Mouse (Mus musculus): ENCODE results near the gene Gna15. TPM values are rescaled to one million over a fixed set of nuclear protein-coding genes. Genes with fewer than 3 reads are reported as not detected.

Gene Gna15
- total RNA-seq, 1 experiment from 2014 or later, result 0.61 TPM

DNA sequence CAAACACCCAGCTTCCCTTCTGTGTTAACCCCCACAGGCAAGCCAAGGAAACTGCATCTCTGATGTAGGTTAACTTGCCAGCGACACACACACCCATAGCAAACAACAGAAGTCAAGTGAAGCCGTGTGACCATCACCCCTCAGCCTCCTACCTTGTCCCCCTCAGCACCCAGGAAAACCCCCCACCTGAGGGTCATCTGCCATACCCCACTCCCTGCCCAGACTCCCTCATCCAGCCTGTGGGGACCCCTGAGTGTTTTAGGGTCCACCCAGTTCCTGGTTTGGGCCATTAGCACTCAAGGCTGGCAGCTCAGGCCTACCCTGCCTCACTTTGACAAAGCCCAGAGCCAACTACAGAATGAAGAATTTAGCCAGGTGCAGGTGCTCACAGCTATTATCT lies 58.0 kb downstream of the Gna15 start:
- DNase-seq, result no peak

DNA sequence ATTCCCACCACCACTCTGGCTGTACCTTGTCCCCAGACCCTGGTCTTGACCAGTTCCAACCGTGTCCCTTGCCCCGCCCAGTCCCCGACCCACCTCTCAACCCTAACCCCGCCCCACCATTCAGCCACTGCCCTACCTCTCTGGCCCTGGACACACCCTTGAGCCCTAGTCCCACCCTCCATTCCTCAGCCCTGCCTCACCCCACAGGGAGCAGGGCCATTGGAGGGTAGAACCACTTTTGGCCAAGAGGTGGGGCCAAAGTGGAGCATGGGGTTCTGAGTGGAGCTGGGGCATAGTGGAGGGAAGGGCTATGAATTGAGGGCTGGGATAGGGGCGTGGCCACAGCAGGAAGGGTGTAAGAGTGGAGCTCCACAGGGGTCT lies 58.8 kb downstream of the Gna15 start:
- DNase-seq, result no peak

DNA sequence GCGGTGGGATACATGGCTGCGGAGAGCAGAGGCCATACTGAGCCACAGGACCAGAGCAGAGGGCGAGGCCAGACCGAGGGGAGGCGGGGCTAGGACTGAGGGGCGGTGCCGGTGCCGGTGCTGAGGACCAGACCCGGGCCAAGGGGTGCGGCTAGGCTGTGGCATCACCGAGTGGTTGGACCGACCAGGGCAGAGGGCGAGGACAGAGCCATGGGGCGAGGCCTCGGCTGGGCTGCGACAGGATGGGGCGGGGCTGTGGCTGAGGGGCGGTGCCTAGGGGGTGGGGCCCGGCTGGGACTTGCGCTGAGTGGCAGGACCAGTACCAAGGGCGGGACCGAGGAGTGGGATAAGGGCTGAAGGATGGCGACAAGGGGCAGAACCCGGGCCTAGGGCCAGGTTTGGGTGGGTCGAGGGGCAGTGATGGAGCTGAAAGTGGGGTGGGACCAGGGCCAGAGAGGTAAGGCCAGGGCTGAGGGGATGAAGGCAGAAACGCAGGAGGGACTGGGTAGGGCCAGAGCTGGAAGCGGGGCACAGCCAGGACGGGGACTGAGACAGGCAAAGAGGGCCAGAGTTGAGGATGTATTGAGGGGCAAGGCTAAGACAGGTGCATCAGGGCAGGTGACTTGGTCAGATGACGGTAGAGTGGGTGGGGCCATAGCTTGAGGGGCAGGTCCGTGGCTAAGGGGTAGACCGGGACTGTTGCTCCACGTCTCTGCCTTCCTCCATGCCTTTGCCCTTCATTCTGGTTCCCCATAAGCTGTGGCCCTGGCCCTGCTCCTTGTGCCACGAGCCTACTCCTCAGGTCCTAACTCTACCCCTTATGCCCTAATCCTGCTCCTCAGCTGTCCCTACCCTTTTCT lies 59.4 kb downstream of the Gna15 start:
- peak; percentile 40 for DNase-seq

DNA sequence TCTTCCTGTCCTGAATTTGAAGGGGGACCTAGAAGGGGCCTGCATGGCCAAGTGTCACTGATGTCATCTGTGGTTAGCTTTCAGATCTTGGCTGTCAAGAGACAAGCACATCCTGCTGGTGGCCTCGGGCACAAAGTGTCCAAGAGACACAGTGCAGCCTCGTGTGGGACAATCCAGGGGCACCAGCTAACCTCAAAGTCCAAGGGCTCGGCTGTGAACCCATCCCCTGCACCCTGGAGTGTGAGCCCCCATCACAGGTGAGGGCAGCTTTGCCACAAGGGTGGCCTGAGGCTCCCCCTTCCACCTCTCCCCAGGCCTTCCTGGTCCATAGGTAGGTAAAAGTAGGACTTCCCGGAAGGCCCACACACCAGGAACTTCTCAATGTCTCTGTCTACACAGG lies 60.5 kb downstream of the Gna15 start:
- no peak for DNase-seq

DNA sequence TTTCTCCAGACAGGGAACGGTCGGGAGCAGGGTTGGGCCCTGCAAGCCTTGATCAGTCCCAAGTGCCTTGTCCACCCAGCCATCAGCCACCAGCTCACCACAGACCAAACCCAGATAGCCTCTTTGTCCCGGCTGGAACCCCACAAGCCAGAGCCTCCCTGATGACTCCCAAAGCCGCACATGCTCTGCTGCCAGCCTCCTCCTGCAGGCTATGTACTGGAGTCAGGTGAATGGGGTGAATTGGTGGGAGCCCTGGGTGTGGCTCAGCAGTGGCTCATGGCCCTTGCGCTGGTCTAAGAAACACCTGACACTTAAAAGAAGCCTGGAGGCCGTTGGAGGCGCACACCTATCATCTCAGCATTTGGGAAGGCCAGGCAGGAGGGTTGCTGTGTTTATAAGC lies 61.1 kb downstream of the Gna15 start:
- no peak for DNase-seq

DNA sequence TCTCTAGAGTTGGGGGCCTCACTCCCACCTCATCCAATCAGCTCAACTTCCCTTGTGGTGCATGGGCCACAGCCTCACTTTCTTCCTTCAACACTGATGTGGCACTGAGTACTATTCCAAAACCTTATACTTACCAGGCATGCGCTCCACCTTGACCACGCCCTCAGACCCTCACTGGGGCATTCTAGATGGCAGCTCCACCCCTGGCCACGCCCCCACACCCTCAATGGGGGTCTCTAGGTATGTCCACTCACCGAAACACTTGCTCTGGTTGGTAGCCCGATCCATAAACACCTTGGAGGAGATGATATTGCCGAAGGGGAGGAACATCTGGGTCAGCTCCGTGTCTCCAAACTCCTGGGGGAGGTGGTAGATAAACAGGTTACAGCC lies 61.6 kb downstream of the Gna15 start:
- no peak for DNase-seq

DNA sequence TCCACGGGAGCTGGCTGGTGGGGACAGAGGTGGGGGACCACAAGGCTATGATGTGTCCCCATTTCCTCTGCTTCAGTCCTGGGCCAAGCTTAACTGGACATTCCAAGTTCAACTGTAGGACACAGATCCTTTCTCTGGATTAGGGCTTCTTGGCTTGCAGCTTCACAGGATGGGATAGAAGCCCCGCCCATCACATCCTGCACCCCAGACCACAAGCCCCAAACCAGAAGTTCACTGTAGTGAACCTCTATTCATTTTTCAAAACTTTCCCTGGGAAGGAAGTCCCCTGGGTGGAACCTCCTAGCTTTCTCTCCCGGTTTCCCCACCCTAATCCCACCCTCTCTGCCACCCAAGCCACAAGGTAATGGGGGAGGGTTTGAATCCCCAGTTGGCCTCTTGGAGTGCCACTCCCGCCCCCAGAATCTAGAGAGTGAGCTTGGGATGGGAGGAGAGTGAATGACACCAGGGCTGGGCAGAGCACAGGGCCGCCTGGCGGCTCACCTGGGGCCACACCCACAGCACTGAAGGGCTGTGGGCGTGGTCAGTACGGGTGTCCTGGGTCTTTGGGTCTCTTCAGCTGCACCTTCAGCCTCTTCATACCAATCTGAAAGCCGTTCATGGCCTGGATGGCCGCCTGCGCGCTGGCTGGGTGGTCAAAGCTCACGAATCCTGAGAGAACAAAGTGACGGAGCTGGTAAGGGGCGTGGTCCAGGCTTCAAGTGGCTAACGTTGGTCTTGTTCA lies 62.2 kb downstream of the Gna15 start:
- DNase-seq, result no peak

DNA sequence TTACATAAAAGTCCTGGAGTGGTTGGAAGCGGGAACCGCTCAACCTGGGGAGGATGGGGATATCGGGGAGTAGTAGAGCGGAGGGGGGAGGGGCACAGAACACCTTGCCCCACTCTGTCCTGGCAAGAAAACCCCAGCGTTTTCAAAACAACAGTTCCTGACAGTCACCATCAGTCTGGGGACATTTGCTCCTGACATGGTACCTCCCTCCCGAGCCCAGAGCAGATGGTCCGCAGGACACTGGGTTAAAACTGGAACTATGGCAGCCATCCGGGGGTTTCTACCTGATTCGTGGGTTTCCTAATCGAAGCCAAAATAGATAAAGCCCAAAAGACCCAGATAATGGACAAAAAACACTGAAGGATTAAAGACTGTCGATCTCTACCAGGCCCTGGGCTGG lies 63.1 kb downstream of the Gna15 start:
- no peak for DNase-seq

DNA sequence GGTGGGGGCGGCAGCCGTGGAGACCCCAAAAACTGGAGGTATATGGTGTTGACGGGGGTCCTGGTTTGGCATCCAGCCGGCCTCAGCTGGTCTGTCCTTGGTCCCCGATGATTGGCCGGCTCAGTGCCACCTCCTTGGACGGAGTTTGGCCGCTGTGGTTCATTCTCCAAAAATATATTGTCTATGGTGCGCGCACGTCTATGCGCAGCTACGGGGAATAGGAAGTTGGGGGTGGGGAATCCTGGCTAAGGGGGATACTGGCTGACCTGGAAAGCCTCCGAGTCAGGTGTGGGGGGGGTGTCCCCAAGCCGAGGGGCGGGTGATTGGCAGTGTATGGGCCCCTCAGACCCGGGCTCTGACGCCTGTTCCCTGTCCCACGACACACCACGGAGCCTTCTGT lies 63.6 kb downstream of the Gna15 start:
- no peak for DNase-seq

DNA sequence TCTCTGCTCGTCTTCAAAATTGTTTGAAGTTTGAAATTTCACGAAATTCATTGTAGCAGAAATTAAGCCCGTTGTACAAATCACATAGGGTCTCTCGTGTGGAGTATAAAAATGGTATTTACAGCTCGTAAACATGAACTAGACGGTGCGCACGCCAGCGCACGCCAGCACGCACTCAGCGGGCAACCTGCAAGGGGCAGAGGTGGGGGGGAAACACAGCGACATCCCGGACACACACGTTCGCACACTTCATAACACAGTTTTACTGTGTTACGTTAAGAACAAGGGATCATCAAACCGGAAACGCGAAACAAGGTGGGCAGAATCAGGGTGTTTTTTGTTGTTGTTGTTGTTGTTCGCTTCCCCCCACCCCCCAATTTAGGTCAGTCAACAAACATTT lies 64.6 kb downstream of the Gna15 start:
- no peak for DNase-seq

DNA sequence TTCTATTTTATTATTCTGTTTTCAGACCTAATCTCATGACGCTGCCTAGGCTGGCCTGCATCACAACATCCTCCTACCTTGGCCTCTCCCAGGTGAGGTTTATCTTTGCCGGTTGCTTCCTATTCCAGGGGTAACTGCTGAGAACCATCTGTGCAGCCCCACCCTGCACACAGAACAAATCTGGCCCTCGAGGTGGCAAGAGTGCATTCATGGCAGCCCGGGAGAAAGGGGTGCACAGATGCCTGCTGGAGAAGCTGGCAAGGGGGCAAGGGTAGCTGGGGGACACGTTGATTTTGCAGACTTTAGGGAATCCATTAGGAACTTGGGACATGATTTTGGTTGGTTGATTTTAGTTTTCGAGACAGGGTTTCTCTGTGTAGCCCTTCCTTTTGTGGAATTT lies 65.8 kb downstream of the Gna15 start:
- DNase-seq, result no peak

DNA sequence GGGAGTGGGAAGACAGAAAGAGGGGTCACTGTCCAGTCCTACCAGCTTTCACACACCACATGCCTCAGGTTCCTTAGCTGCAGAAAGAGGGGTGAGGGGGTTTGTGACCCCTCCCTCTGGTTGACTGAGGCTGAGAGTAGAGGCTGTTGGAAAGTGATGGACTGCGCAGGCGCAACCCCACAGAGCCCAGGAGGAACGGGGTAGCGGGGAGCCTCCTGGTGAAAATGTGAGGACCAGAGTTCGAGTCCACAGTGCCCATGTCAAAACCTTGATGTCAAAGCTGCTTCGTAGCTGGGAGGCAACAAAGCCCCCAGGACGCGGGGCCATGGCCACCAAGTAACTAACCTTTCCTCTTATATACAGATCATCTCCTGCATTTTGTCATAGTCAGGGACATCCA lies 66.4 kb downstream of the Gna15 start:
- DNase-seq, result no peak

DNA sequence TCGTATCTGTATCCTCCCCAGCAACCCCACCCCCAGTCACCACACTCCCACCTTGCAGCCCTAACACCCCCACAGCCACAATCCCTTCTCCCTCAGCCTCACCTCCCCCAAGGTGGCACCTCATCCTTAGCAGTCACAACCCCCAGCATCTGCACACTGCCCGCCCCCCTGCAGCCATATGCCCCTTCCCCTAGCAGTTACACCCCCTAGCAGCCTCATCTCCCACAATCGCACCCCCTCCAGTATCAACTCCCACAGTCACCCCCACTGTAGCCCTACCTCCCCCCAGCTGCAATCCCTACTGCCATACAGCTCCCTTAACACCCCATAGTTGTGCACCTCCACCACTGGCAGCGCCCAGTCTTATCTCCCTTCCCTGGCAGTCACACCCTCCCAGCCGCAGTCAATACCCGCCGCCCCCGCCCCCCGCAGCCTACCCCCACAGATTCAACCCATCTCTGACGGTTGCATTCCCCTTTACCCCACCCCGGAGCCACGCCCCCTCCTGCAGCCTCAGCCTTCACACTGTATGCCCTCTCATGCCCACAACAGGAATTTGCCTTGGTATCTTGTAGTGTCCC lies 67.0 kb downstream of the Gna15 start:
- DNase-seq, result no peak

DNA sequence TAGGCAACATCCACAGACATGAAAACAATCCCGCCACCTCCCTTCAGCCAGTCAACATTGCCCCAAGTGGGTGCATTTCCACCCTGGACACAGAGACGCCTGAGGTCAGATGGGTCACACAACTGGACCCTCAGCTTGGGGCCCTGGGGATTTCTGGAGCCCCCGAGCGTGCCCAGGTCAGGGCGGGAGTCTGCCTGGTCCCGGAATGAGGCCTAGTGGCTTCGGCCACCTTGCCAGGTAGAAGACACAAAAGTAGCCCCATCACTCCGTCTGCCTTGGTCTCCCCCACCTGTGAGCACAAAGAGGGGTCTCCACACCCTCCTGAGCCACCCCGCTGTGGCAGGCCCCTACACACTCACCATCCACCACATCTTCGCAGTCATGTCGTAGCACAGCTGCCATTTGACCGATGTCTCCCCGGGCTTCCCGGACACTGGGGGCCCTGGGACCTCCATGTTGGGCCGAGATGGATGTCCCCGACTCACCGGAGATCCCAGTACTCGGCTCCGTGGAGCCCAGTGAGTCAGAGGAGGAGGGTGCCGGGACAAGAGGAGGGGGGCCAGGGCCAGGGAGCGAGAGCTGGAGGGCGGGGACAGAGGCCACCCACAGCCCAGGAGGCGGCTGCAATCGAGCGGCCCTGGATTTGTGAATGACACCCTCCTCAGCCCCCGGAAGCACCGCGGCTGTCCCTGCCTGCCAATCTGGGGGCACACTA lies 68.7 kb downstream of the Gna15 start, which contains the start of gene Nfic:
Nfic (minus strand) TSS at position 455 of the 715 bp plus-strand sequence.
- DNase-seq, result no peak

DNA sequence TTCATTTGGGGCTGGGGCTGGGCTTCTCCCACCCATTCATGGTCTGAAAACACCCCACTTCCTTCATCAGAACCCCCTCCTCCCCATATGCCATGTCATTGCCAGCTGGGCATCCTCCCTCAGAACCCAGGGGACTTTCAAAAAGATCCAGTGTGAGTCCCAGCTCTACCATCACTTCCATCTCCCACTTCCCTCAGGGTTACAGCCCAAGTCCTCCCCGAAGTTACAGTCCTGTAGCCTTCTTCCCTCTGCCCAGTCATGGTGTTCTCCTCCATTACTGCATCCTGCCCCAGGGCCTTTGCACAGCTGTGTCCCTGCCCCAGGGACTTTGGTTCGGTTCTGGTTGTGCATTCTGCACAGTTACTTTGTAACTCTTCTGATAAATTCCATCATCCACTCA lies 69.9 kb downstream of the Gna15 start:
- DNase-seq, result no peak

DNA sequence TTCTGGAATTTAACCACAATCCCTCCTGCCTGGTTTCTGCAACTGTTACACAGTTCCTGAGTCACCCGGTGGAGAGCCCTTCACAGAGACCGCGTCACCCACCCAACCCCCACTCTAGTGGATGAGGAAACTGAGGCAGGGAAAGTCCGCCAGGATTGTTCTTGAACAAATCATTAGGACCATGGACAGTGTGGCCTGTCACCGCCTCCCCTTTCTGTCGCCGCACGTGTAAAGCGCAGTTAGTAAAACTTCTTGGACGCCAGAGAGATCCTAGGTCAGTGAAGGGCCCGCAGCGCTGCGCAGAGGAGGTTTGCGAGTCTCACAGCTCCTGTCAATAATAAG lies 71.1 kb downstream of the Gna15 start:
- DNase-seq, result no peak

Small RNA genes lying within 50 kb of the gene (microRNA-seq; reads per million reads assigned to microRNA genes)
- gene Gm25595, result 0 reads per million in 2 experiments

Other genes with a start within 250 kb of the Gna15 start
- 0.18 TPM in 1 of 2 replicates, not detected in the other for gene Tjp3, start 232.6 kb downstream of the Gna15 start, total RNA-seq (2021)
- 44.6 and 51.8 TPM in 2 replicates for gene Pip5k1c, start 231.3 kb downstream of the Gna15 start, total RNA-seq (2021)
- gene Cactin, start 203.1 kb downstream of the Gna15 start, total RNA-seq (2021), result 44.0 and 45.7 TPM in 2 replicates
- 65.7 and 69.5 TPM in 2 replicates for gene Tbxa2r, start 195.5 kb downstream of the Gna15 start, total RNA-seq (2021)
- 4.5 and 4.7 TPM in 2 replicates for gene Gipc3, start 181.0 kb downstream of the Gna15 start, total RNA-seq (2021)
- gene Hmg20b, start 173.7 kb downstream of the Gna15 start, total RNA-seq (2021), result 102 and 111 TPM in 2 replicates
- 14.3 and 21.6 TPM in 2 replicates for gene Mfsd12, start 166.7 kb downstream of the Gna15 start, total RNA-seq (2021)
- gene 4930404N11Rik, start 158.4 kb downstream of the Gna15 start, total RNA-seq (2021), result 1.4 and 2.4 TPM in 2 replicates
- 49.3 and 51.6 TPM in 2 replicates for gene Fzr1, start 145.7 kb downstream of the Gna15 start, total RNA-seq (2021)
- gene Dohh, start 139.8 kb downstream of the Gna15 start, total RNA-seq (2021), result 48.4 and 52.7 TPM in 2 replicates
- 1.7 TPM in 2 replicates for gene Gm48551, start 139.8 kb downstream of the Gna15 start, total RNA-seq (2021)
- gene Gm48552, start 135.2 kb downstream of the Gna15 start, total RNA-seq (2021), result 1.5 TPM in 1 of 2 replicates, not detected in the other
- 1.4 TPM in 1 of 2 replicates, not detected in the other for gene Smim24, start 131.2 kb downstream of the Gna15 start, total RNA-seq (2021)
- 100 and 129 TPM in 2 replicates for gene Nfic, start 68.6 kb downstream of the Gna15 start, total RNA-seq (2021)
- 0.43 and 1.2 TPM in 2 replicates for gene Celf5, start 41.5 kb downstream of the Gna15 start, total RNA-seq (2021)
- 120 and 128 TPM in 2 replicates for gene Ncln, start 27.8 kb downstream of the Gna15 start, total RNA-seq (2021)
- gene S1pr4, start 24.1 kb downstream of the Gna15 start, total RNA-seq (2021), result 0.85 and 1.4 TPM in 2 replicates
- 76.8 and 77.9 TPM in 2 replicates for gene Gna11, start 21.0 kb upstream of the Gna15 start, total RNA-seq (2021)
- 983 and 1,070 TPM in 2 replicates for gene Aes, start 35.3 kb upstream of the Gna15 start, total RNA-seq (2021)
- 52.8 and 67.8 TPM in 2 replicates for gene Tle2, start 50.3 kb upstream of the Gna15 start, total RNA-seq (2021)
- gene Tle6, start 76.8 kb upstream of the Gna15 start, total RNA-seq (2021), result 26.4 and 37.4 TPM in 2 replicates
- gene BC025920, start 82.0 kb upstream of the Gna15 start, total RNA-seq (2021), result 2.4 and 2.6 TPM in 2 replicates
- 28.3 and 30.2 TPM in 2 replicates for gene Sirt6, start 103.6 kb upstream of the Gna15 start, total RNA-seq (2021)
- gene Ankrd24, start 104.3 kb upstream of the Gna15 start, total RNA-seq (2021), result 30.5 and 37.8 TPM in 2 replicates
- 3.2 and 3.6 TPM in 2 replicates for gene Gm10778, start 124.8 kb upstream of the Gna15 start, total RNA-seq (2021)
- gene Zfp433, start 180.6 kb upstream of the Gna15 start, total RNA-seq (2021), result 6.9 and 9.4 TPM in 2 replicates
- 3.7 and 3.9 TPM in 2 replicates for gene Gm3055, start 246.9 kb upstream of the Gna15 start, total RNA-seq (2021)